Mouse (Mus musculus): Measurements from ENCODE around the gene Pnpla2. TPM values are rescaled to one million over a fixed set of nuclear protein-coding genes. Genes with fewer than 3 reads are reported as not detected.
"Not testable (repeated sequence)": the region's sequence is repeated elsewhere in the genome, so short reads cannot be mapped to it uniquely, and the experiment has no call there.

The Pnpla2 gene
- total RNA-seq, 2 experiments from 2014 or later = 32.4 to 36.6 TPM

DNA sequence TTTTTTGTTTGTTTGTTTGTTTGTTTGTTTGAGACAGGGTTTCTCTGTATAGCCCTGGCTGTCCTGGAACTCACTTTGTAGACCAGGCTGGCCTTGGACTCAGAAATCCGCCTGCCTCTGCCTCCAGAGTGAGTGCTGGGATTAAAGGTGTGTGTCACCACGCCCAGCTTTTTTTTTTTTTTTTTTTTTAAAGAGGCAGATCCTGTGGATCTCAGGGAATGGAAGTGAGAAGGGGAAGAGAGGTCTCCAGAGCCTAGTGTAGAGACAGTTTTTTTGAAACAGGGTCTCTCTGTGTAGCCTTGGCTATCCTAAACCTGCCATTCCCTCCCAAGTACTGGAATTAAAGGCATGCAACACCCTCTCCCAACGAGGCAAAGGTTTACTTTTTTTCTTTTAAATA, 8.6 kb upstream of the Pnpla2 start:
- DNase-seq (ENCODE audit: low spot score in 2 of 2) = not testable (repeated sequence)

DNA sequence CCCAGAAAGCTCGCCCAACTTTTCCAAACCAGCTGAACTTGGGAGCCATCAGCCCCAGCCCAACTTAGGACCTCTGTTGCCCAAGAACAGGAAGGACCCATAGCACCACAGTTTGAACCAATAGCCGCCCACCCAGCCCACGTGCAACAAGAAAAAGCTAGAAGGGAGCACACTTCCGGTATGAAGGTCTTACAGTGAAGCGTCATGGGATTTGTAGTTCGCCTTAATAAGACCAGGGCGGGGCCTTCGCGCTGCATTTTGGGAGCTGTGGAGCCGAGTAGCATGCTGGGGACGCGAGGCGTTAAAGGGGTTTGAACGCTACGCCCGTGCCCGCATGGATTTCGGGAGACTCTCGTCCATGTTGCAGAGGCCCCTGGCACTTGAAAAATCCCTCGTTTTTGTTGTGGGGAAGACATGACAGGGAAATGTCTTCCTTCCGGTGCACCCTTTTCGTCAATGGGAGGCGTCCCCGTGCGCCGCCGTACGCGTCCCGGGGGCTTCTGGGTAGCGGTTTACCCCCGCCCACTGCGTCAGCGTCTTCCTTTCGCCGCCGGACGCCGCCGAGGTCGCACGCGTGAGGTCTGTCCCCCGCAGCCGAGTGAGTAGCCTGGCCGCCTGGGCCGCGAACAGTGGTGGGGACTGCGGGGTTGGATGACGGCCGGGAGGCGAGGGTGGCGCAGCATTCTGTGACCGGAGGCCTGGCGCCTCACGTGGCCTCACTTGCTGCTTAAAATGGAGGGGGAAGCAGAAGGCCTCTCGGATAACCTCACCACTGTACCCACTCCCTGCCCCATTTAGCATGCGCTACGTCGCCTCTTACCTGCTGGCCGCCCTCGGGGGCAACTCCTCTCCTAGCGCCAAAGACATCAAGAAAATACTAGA, 7.6 kb upstream of the Pnpla2 start, which contains the start of gene Rplp2:
Rplp2 (plus strand) TSS at position 261 of the 882 bp plus-strand sequence.
- DNase-seq (ENCODE audit: low spot score in 2 of 2) = peak; percentile 95 to 98

DNA sequence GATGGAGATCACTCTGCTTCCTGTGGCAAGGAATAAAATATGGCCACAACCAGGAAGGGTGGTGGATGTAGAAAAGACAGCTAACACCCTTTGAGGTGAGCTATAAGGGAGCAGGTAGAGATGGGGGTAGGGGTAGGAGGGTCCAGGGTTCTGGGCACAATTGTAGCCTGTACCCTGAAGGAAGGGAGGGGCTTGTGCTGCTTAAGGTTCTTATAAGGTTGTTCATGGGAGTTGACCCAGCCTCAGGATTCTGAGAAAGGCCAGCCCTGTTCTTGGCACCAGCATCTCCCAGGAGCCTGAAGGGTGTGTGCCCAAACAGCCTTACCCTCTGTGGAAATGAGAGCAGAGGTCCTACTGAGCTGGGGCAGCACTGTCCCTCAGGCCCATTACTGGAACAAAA, 3.1 kb upstream of the Pnpla2 start:
- DNase-seq (ENCODE audit: low spot score in 2 of 2) = no peak

DNA sequence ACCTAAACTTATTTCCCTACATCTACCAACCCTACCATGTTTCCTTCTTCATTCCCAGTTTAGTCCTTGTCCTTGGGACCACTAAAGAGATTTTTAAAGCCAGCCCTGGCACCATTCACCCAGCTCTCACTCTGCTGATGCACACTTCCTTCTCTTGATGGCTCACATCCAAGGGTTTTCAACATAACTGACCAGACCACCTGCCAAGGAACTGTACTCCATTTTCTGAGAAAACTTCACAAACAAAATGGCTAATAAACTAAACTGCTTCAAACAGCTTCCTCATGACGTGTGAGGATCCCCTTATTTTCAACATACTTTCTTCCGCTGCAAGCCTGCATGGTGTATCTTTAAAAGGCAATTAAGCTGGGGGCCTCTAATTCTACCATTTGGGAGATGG, 1.4 kb upstream of the Pnpla2 start:
- DNase-seq (ENCODE audit: low spot score in 2 of 2) = no peak

DNA sequence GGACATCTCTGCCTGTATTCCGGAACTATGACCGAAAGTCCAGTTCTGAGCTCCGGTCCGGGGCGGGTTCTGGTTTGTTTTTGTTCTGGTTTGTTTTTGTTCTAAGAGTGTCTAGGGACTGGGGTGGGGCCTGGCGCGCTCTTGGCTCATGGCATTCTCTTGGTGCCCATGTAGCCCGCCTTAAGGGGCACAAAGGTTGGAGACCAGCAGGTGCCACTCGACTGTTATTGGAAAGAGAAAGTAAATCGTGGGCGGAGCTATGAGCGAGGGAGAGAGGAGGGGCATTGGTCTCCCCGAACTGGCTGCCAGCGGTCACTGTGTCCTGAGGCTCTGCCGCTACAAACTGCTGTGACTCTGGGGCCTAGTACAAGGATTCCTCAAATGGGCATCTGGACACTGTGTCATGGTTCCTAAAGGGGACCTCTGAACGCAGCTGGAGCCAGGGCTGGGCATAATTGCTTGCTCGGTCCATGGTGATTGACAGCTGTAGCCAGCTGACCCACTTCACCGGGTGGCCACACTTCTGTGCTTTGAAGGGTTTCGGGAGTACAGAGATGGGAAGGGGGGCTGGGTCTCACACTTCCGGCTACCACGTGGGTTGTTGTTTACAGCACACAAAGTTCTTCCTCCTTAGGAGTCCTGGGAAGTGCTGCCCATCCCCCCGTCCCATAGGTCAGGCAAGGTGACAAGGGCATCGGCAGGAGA, 764 bp downstream of the Pnpla2 start:
- DNase-seq (ENCODE audit: low spot score in 2 of 2) = peak in 1 of 2 experiments; percentile 65

DNA sequence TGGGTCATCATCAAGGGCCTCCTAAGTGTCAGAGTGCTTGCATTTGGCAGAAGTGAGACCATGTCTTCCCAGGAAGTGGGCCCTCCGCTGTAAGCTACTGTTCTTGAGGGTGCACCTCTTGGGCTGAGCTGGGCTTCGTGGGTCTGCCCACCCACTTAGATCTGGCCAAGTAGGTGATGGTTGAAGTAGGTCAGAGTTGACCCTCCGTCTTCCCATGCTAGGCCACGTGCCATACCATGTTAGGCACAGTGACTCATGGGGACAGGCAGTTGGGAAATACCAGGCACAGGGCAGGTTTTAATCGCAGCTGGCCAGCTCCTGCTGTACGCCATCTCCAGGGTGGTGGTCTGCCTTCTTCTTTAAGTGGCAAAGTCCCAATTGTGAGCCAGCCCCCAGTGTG, 1.7 kb downstream of the Pnpla2 start:
- no peak for DNase-seq (ENCODE audit: low spot score in 2 of 2)

DNA sequence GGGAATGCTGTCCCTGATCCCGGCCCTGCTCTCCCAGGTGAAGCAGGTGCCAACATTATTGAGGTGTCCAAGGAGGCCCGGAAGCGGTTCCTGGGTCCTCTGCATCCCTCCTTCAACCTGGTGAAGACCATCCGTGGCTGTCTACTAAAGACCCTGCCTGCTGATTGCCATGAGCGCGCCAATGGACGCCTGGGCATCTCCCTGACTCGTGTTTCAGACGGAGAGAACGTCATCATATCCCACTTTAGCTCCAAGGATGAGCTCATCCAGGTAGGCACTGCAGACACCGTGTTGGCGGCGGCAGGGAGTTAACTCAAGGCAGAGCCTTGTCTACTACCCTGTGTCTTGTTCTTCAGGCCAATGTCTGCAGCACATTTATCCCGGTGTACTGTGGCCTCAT, 2.2 kb downstream of the Pnpla2 start:
- DNase-seq (ENCODE audit: low spot score in 2 of 2) = no peak

DNA sequence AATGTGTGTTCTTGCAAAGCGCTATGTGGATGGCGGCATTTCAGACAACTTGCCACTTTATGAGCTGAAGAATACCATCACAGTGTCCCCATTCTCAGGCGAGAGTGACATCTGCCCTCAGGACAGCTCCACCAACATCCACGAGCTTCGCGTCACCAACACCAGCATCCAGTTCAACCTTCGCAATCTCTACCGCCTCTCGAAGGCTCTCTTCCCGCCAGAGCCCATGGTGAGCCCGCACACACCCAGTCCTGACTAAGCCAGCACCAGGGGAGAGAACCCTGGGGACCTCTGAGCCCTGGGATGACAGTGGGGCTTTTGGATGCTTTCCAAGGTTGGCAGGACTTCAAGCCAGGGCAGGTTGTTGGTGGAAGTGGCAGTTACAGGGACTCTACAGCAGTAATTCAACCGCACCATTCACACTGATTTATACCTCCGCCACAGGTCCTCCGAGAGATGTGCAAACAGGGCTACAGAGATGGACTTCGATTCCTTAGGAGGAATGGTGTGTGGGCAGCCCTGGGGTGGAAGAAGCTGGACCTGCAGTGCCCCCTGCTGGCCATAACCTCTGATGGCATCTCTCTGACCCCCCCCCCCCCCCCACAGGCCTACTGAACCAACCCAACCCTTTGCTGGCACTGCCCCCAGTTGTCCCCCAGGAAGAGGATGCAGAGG, 3.1 kb downstream of the Pnpla2 start:
- no peak for DNase-seq (ENCODE audit: low spot score in 2 of 2)

DNA sequence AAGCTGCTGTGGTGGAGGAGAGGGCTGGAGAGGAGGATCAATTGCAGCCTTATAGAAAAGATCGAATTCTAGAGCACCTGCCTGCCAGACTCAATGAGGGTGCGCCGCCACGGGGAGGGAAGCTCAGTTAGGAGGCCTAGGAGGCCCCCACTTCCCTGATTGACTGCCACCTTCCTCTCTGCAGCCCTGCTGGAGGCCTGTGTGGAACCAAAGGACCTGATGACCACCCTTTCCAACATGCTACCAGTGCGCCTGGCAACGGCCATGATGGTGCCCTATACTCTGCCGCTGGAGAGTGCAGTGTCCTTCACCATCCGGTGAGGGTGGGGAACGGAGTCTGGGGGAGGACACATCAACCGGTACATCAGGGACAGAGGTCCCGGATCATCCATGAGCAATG, 3.7 kb downstream of the Pnpla2 start:
- no peak for DNase-seq (ENCODE audit: low spot score in 2 of 2)

DNA sequence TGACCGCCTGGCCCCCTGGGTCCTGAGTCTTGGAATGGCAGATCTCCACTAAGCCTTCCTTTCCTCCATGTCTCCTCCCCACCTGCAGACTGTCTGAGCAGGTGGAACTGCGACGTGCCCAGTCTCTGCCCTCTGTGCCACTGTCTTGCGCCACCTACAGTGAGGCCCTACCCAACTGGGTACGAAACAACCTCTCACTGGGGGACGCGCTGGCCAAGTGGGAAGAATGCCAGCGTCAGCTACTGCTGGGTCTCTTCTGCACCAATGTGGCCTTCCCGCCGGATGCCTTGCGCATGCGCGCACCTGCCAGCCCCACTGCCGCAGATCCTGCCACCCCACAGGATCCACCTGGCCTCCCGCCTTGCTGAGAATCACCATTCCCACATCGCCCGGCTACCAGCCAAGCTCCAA, 4.3 kb downstream of the Pnpla2 start:
- DNase-seq (ENCODE audit: low spot score in 2 of 2) = no peak

DNA sequence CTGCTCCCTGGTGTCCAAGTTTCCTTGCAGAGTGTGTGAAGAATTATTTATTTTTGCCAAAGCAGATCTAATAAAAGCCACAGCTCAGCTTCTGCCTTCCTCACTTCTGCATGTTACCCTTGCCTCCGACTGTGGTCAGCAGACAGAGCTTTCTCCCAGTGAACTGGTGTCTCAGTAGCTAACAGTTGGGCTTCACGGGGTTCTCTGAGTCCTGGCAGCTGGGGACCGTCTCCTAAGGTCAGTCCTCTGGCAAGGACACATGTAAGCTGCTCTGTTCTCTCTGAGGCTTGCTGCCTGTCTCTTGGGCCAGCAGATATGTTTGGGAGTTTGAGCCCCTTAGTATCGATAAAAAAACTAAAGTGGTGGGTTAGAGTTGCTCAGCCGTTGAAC, 5.0 kb downstream of the Pnpla2 start:
- DNase-seq (ENCODE audit: low spot score in 2 of 2) = no peak

DNA sequence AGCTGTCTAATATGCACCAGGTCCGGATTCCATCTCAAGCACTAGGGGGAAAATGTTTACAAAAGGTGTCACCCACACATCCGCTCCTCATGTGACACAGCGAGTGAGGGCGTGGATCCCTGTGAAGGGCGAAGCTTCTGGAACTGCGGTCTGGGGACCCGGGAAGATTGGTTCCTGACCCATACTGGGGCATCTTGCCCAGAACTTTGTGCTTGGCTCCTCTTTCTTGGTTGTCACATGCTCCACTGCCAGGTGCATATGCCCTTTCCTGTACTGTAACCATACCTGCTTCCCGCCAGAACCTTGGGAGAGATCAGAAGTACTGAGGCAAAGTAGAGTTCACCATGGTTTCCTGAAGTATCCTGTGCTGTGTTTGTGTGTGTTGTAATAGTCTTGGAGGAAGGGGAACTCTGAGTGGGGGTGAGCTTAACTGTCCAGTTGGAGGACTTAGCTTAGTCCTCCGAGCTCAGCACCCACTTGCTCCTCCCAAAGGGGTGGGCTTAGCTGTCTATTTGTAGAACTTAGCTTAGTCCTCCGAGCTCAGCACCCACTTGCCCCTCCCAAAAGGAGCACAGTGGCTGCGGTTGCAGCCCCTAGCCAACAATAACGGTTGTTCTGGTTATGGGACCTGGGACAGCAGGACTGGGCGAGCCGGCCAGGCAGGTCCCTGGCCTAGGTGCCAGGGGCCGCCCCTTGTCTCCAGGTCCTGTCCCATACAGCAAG, 5.6 kb downstream of the Pnpla2 start, which contains the start of gene Cracr2b:
Cracr2b (plus strand) TSS at position 704 of the 723 bp plus-strand sequence.
- DNase-seq (ENCODE audit: low spot score in 2 of 2) = no peak

DNA sequence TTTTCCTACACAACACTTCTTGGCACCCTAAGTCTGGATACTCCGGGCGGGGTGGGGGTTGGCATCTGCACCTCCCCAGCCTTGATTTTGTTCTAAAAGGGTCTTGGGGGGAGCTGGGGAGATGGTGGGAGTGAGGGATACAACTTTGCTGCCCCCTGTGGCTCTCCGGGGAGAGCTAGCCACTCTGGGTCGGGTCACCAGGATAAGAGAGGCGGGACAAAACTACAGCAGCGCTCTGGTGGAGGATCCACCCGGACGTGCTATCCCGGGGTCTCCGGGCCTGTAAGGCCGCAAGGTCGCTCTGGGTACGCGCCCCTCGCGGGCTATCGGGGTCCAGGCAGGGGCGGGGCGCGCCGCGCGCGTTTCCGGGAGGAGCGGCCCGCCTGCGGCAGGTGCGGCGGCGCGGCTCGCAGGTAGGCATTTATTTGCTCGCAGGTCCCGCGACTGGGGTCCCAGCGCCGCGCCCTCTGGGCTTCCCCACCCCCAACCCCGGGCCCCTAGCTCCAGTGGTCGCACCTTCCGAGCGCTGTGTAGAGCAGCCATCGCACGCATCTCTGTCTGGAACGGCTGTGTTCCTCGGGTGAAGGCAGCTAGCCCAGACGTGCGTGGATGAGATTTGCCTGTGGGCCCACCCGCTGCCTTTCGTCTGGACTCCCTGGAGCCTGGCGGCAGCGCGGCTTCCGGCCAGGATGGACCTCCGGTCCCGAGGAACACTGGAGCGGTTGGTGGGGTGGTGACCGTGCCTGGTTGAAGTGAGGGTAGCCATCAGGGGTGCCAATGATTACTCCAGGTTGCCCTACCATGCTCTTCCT, 6.7 kb downstream of the Pnpla2 start:
- DNase-seq (ENCODE audit: low spot score in 2 of 2) = no peak

DNA sequence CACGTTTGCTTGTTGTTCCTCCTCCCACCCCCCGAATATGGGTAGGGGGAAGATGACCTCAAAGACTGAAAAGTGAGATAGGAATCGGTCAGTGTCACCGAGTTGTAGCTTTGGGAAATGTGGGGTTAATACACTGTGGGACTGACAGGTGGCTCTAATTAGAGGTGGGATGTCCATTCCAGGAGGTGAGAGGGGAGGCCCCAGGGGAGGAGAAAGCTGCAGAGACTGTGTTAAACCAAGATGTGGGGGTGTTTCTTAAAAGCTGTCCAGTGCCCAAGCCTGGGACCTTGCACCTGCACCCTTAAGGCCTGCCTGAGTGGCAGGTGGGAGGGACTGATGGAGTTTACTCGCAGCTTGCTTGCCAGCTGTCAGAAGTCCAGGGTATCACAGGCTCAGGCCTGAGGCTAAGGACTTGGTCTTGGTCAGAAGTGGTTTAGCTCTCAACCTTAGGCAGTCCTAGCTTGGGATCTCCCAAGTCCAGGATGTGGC, 7.4 kb downstream of the Pnpla2 start:
- DNase-seq (ENCODE audit: low spot score in 2 of 2) = no peak

DNA sequence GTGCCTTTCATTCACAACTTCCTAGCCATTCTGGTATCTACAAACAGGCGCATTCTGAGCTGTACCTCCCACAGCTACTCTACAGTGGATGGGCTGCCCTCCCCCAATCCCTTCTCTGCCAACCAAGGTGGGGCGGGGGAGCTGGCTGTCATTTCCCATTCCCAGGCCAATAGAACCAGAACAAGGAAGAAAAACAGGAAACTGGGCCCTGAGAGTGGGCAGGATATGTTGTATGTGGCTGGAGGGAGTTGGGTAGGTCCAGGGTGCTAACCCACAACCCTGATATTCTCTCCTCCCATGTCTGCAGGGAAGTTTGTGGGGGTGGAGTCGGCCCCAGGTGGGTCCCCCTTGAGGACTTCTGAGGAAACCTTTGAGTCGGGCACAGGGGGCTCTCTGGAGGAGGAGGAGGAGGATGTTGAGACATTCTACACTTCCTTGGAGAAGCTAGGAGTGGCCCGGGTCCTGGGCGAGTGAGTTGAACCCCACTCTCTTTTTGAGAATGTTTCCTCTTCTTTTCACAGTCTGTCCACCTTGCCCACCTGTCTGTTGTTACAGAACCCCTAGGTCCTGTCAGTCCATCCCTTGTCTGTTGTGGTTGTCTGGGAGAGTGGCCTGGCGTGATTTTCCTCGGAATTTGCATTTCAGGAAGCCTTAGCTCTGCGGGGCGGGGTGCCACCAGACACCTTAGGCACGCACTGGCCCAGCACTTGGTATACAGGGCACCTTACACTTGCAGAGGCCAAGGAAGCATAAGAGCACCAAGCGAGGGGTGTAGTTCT, 9.0 kb downstream of the Pnpla2 start:
- DNase-seq (ENCODE audit: low spot score in 2 of 2) = no peak

DNA sequence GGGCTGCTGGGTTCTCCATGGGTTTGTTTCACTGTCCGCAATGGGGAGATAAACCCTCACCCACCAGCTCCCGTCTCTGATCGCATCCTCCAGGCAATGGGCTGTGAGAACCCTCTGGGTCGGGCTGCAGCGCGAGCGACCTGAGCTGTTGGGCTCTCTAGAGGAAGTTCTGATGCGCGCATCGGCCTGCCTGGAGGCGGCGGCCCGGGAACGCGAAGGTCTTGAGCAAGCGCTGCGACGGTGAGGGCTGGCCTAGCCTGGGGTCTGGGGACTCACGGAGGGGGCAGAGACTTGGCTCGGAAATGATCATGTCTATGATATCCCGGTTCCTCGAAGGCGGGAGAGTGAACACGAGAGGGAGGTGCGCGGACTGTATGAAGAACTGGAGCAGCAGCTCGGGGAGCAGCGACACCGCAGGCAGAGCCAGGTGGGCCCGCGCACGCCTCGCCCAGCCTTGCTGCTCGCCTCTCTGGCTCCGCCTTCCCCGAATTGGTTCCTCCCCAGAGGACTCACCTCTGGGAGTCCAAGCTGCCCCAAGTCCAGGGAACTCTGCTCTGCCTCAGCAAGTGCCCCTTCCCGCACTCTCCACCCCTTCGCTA, 9.7 kb downstream of the Pnpla2 start:
- DNase-seq (ENCODE audit: low spot score in 2 of 2) = no peak

DNA sequence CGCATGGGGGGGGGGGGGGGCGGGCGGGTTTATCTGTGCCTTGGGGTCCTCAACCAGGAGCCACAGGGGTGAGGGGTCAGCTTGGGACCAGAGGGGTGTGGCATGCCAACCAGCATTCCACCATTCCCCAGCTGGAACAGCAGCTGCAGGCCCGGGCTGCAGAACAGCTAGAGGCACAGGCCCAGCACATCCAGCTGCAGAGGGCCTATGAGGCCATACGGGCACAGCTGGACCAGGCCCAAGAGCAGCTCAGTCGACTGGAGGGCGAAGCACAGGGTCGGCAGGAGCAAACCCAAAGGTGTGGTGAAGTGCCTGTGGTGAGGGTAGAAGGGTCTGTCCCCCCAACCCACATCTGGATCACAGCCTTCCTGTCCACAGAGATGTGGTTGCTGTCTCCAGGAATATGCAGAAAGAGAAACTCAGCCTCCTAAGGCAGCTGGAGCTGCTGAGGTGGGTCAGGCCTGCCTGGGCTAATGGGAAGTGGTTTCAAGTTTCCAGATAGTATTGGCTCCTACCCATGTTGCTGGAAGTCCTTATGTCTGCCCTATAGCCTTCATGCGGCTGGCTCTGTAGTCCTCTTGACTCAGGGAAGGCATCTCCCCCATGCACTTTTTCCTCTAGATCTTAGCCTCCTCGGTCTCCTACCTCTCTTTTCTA, 10.5 kb downstream of the Pnpla2 start:
- no peak for DNase-seq (ENCODE audit: low spot score in 2 of 2)

DNA sequence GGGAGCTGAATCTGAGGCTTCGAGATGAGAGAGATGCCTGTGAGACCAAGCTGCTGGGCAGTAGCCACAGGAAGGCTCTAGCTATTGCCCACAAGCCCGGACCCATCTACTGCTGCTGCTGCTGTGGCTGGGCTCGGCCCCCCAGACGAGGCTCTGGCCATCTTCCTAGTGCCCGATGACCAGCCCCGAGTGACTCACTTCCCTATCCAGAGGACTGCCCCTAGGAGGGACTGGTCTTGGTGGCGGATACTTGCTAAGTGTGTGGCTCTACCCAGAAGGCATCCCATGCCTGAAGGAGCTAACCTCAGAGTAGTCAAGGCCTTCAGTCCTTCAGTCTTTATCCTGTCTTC, 11.0 kb downstream of the Pnpla2 start:
- no peak for DNase-seq (ENCODE audit: low spot score in 2 of 2)
